Mouse (Mus musculus) erythroblast, embryonic 14.5 days (primary cell): ENCODE data around the gene Bnipl. TPM values are rescaled to one million over a fixed set of nuclear protein-coding genes. Genes with fewer than 3 reads are reported as not detected.

ENCODE experiments used
- H3K27me3 ChIP-seq: 2 replicates; pipeline ENCODE4 v1.6.1; 2012; ENCODE audit warnings: inconsistent platforms; ENCODE audit not compliant: control insufficient read depth
- H3K36me3 ChIP-seq: 2 replicates; pipeline ENCODE4 v1.6.1; 2012; ENCODE audit warnings: mild to moderate bottlenecking, inconsistent platforms; ENCODE audit not compliant: control insufficient read depth
- H3K4me1 ChIP-seq: 2 replicates; pipeline ENCODE4 v1.6.1; 2012; ENCODE audit warnings: inconsistent platforms; ENCODE audit not compliant: control insufficient read depth
- H3K4me3 ChIP-seq: replicated peaks from 2 replicates; pipeline ENCODE3; 2012; ENCODE audit warnings: moderate library complexity, mild to moderate bottlenecking, inconsistent platforms
- H3K9me3 ChIP-seq: 2 replicates; pipeline ENCODE4 v1.6.1; 2012; ENCODE audit warnings: low read length, inconsistent platforms, mixed read lengths; ENCODE audit not compliant: control insufficient read depth
- GATA1 ChIP-seq: IDR thresholded peaks from 2 replicates; pipeline ENCODE4 v1.6.1; 2012; ENCODE audit warnings: low read length, inconsistent platforms, mixed read lengths
- TAL1 ChIP-seq: IDR thresholded peaks from 3 replicates; pipeline ENCODE4 v1.6.1; 2012; ENCODE audit warnings: low read length, inconsistent platforms, mixed read lengths
- polyA plus RNA-seq: library from polyadenylated mRNA; stranded (reverse); fragments of >175 nt; gene quantifications from 2 replicates; pipeline ENCODE4 v1.2.3, GENCODE M21; 2012

The Bnipl gene
- not detected in 2 replicates for polyA plus RNA-seq

DNA sequence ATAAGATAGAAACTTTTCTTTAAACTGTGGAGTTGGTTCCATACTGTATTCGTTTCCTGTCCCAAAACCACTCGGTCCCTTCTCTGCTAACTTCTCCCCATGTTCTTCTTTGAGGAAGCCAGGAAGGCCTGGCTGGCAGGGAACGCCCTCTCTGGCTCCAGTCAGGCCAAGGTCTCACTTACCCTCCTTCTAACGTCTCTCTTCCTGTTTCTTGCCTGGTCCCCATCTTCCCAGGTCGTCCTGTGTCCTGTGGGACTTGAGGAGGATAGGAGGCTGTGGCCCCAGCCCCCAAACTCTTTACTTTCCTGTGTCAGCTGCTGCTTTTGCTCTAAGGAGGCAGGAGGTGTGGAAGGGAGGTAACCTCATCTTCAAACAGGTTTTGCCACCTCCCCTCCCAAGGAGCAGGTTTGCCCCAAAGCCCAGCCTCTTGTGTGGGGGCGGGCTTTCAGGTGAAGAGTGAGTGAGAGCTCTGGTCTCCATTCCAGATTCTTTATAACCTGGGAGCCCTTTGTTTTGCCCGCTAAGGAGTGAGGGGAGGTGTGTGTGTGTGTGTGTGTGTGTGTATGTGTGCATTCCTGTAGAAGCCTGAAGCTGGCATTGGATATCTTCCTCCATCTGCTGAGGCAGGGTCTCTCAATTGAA lies at the start of gene Bnipl:
Gene Bnipl, minus strand, starts transcription at position 411 of the 642 bp plus-strand sequence.
- Histone ChIP-seq H3K36me3 (peaks cover 23% of the 10 kb centered on the region), H3K4me1 (peaks cover 18% of the 10 kb centered on the region), H3K4me3 (no peak within 1 kb of the TSS), H3K27me3 (no peaks in the 10 kb centered on the region), H3K9me3 (no peaks in the 10 kb centered on the region)
- TF ChIP-seq TAL1 (no peak), GATA1 (no peak)

DNA sequence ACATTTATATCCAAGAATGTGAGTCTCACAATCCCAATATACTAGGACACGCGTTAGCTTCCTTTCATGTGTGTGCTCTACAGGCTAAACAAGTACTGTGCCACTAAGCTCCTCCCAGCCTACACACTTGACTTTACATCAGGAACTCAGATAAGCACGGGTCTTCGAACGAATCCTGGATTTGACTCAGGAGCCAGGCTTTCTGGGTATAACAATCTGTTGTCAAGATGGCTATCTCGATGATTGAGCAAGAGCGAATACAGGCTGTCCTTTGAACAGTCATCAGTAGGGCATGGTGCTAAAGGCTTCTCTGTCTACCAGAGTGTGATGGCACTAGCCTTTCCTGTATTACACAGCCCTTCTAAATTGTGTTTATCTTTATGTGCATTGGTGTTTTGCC lies 47.0 kb upstream of the Bnipl start:
- H3K4me1 ChIP-seq: peaks cover 14% of the 10 kb centered on the region
- no peaks in the 10 kb centered on the region for H3K27me3 ChIP-seq
- no peak for TF ChIP-seq TAL1
- no peak for TF ChIP-seq GATA1
- H3K9me3 ChIP-seq: no peaks in the 10 kb centered on the region
- no peak overlapping the region for H3K4me3 ChIP-seq
- H3K36me3 ChIP-seq: peaks cover 57% of the 10 kb centered on the region

DNA sequence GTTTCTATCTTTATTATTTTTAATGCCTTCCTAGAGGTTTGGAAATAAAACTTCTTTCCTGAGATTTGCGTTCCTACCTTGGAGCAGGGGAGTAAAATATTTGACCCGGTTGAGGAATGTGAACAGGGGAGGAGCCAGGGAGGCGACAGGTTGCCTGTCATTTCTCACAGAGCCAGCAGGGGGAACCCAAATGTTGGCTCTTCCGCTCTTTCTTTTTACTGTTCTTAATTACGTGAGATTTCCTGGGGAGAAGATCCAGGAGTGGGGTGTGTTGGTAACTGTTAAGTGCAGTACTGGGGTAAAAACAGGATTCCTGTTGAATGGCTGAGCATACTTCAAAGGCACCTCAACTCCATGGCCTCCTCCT lies 45.1 kb upstream of the Bnipl start:
- H3K4me1 ChIP-seq: peaks cover 14% of the 10 kb centered on the region

DNA sequence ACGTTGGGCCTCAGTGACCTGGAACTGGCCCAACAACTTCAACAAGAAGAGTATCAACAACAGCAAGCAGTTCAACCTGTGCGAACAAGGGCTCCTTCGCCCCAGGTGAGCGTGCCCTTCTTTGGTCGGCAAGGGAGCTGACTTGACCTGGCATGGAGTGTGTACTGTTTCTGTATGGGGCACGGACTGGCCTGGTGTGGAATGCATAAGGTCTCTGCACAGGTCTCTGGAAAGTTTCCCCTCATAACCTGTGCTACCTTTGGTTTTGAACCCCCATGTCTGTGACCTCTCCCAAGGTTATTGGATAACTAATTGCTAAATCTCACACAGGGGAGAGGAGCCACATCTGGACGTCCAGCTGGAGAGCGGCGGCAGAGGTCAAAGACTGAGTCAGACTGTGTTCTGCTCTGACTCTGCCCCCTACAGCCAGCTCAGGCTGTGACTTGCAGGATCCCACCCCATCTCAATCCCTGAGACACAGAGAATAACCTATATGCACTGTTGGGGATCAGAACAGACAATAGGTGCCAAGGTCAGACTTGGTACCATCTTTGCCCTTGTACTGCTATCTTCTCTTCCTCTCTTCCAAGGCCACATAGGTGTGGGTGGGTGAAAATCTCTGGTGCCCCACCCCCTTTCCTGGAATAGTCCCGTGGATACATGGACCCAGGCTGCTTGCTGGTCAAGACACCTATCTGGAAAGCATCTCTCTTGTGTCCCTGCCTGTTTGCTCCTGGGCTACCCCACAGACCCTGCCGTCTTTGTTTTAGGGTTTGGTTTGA lies 44.5 kb upstream of the Bnipl start:
- TF ChIP-seq GATA1: no peak
- no peak for TF ChIP-seq TAL1
- Histone ChIP-seq H3K27me3 (no peaks in the 10 kb centered on the region), H3K4me1 (peaks cover 14% of the 10 kb centered on the region), H3K36me3 (peaks cover 70% of the 10 kb centered on the region), H3K4me3 (no peak overlapping the region), H3K9me3 (no peaks in the 10 kb centered on the region)

More for the DNA sequence above, 45.1 kb upstream of the Bnipl start:
- Histone ChIP-seq H3K36me3 (peaks cover 65% of the 10 kb centered on the region), H3K27me3 (no peaks in the 10 kb centered on the region), H3K4me3 (no peak overlapping the region), H3K9me3 (no peaks in the 10 kb centered on the region)
- TF ChIP-seq GATA1: no peak
- TF ChIP-seq TAL1: no peak

DNA sequence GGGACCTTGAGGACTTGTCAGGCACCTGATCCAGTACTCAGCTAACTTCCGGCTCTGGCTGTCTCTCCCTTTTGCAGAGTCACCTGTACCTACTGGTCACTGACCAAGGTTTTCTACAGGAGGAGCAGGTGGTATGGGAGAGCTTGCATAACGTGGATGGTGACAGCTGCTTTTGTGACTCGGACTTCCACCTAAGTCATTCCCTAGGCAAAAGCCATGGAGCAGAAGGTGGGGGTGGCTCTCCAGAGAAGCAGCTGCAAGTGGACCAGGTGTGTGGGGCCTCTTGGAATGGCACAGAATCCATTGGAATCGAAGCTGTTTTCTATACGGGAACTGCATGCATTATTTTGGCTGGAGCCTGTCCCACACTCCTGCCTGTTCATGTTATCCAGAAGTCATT lies 43.7 kb upstream of the Bnipl start:
- H3K36me3 ChIP-seq: peaks cover 74% of the 10 kb centered on the region
- TF ChIP-seq TAL1 (no peak), GATA1 (no peak)
- H3K9me3 ChIP-seq: no peaks in the 10 kb centered on the region
- H3K4me1 ChIP-seq: peaks cover 14% of the 10 kb centered on the region
- no peaks in the 10 kb centered on the region for H3K27me3 ChIP-seq
- H3K4me3 ChIP-seq: no peak overlapping the region

DNA sequence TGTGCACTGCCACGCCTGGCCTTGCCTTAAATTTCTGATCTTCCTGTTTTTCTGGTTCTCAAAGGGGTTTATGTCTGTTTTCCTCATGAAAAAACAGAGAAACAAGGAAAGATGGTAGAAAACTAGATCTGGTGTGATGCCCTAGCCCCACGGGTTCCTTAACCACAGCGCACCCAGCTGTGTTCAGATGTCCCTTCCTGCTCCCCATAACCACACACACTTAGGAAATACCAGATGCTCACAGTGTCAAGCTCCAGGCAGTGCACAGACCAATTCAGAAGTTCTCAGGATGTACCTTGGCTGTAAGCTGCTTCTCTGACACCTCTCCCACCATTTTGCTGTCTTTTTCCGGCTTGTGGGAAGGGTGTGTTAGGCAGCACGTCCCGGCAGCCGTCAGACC lies 43.3 kb upstream of the Bnipl start:
- Histone ChIP-seq H3K4me3 (no peak overlapping the region), H3K4me1 (peaks cover 14% of the 10 kb centered on the region), H3K27me3 (no peaks in the 10 kb centered on the region), H3K9me3 (no peaks in the 10 kb centered on the region), H3K36me3 (peaks cover 78% of the 10 kb centered on the region)
- no peak for TF ChIP-seq GATA1
- no peak for TF ChIP-seq TAL1

DNA sequence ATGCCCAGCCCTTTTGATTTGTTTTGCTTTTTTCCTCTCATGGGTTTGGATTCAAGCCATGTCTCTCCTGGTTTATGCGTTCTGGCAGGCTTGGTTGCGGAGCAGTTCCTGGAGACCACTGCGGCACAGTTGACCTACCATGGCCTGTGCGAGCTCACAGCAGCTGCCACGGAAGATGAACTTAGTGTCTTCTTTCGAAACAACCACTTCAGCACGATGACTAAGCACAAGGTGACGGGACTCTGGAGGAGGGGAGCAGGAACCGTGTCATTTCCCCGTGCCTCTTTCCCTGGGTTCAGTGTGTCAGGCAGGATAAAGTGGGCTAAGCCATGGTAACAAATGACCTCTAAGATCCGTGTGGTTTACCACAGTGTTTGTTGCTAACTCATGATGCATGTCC lies 42.5 kb upstream of the Bnipl start:
- Histone ChIP-seq H3K4me3 (no peak overlapping the region), H3K36me3 (peaks cover 80% of the 10 kb centered on the region), H3K4me1 (peaks cover 14% of the 10 kb centered on the region), H3K9me3 (no peaks in the 10 kb centered on the region), H3K27me3 (no peaks in the 10 kb centered on the region)
- no peak for TF ChIP-seq GATA1
- TF ChIP-seq TAL1: no peak

DNA sequence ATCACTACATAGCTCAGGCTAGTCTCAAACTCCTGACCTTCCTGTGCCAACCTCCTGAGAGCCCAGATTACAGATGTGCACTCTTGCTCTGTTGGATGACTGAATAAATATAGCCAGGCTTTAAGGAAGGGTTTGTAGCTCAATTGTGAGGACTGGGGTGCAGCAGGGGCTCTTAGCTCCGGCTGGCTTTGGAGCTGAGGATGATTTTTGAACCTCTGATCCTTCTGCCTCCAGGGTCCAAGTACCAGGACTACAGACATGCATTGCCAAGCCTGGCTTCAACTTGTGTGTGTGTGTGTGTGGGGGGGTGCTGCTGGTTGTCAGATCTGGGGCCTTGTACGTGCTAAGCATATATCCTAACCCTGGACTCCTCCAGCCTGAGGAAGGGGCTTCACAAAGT lies 41.9 kb upstream of the Bnipl start:
- Histone ChIP-seq H3K4me3 (no peak overlapping the region), H3K4me1 (peaks cover 14% of the 10 kb centered on the region), H3K36me3 (peaks cover 84% of the 10 kb centered on the region), H3K9me3 (no peaks in the 10 kb centered on the region), H3K27me3 (no peaks in the 10 kb centered on the region)
- no peak for TF ChIP-seq TAL1
- no peak for TF ChIP-seq GATA1

DNA sequence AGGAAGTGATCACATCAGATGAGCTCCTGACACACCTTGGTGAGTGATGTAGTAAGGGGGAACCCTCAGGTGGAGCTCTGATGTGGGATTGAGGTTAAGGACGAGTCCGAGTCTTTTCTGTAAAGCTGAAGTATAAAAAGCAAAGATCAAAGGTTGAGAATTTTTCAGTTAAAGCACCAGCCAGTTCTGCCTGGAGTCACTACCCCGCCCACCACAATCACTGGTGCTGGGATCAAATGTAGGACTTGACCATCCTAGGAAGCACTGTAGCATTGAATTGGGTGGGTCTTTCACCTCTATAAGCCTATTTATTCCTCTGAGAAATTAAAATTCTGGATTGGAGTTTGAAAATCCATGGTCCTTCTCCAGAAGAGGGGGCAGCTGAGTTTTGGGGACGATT lies 40.0 kb upstream of the Bnipl start:
- H3K9me3 ChIP-seq: no peaks in the 10 kb centered on the region
- H3K27me3 ChIP-seq: no peaks in the 10 kb centered on the region
- H3K4me1 ChIP-seq: peaks cover 15% of the 10 kb centered on the region
- peaks cover 84% of the 10 kb centered on the region for H3K36me3 ChIP-seq
- no peak for TF ChIP-seq TAL1
- no peak for TF ChIP-seq GATA1
- no peak overlapping the region for H3K4me3 ChIP-seq
